ENCODE assay signal across 10 mouse cellular contexts in genomic region chr16:18339866-18340265, GRCm38 (mm10). TPM values are rescaled to one million over a fixed set of nuclear protein-coding genes. Genes with fewer than 3 reads are reported as not detected.
DNase-seq lines count a peak whose midpoint lies in the region; ATAC-seq and TF ChIP-seq lines count a peak whose summit lies in the region.
"Had no signal": no experiment of that assay in that cellular context is flagged by ENCODE, and none has a peak within 500 bp of the region (broad histone marks: within the 10 kb centered on the region; RNA-seq: fewer than 3 reads in every experiment).

No protein-coding gene starts in this region.

- H3K9me3 ChIP-seq in stomach, postnatal 0 days (ENCODE audit: control insufficient read depth, low read length), result no peaks in the 10 kb centered on the region
- H3K9me3 ChIP-seq: midbrain, embryonic 12.5 days had no signal

- 0 out of 2 replicates have a peak, but pooled peaks cover 8% of the 10 kb centered on the region for H3K4me1 ChIP-seq in stomach, postnatal 0 days (replicated peaks; ENCODE audit: control insufficient read depth, insufficient read depth)

- no peak overlapping the region for H3K27ac ChIP-seq in stomach, postnatal 0 days (replicated peaks)
- H3K27ac ChIP-seq: midbrain, embryonic 12.5 days had no signal

- no peak for TF ChIP-seq EP300 in stomach, postnatal 0 days (optimal IDR thresholded peaks at IDR 0.05)

- H3K9ac ChIP-seq in stomach, postnatal 0 days (ENCODE audit: low read length), result no peak overlapping the region
- H3K9ac ChIP-seq: midbrain, embryonic 12.5 days had no signal

- intact Hi-C loops in heart, postnatal 25 days (cut with DNase I), result no loop called here

- peak; percentile 98 for DNase-seq in heart, adult 11 months
- DNase-seq in heart, adult 8-10 months (ENCODE audit: low spot score), result no peak
- peak; percentile 31 for DNase-seq in ovary, postnatal 36 days (ENCODE audit: low spot score)
- DNase-seq in ovary, postnatal 14 days (ENCODE audit: low spot score), result no peak
- DNase-seq in heart, postnatal 25 days (ENCODE audit: low spot score), result peak; percentile 43
- DNase-seq in skeletal muscle tissue, adult 2 months (ENCODE audit: low read depth, low spot score), result peak; percentile 85
- no peak for DNase-seq in stomach, postnatal 0 days (ENCODE audit: low spot score)
- DNase-seq: kidney, postnatal 14 days had no signal

- TF ChIP-seq CTCF in stomach, postnatal 0 days (IDR thresholded peaks at IDR 0.05; ENCODE audit: low read depth), result no peak

- H3K4me2 ChIP-seq in stomach, postnatal 0 days (replicated peaks; ENCODE audit: low read depth), result no peak overlapping the region
- H3K4me2 ChIP-seq: midbrain, embryonic 12.5 days had no signal

- 38% methylated on average over 1 of the region's 1 CpGs for WGBS in stomach, postnatal 0 days

- H3K27me3 ChIP-seq in stomach, postnatal 0 days (ENCODE audit: control insufficient read depth, insufficient read depth, low read length), result no peaks in the 10 kb centered on the region
- H3K27me3 ChIP-seq: midbrain, embryonic 12.5 days had no signal

- H3K4me3 ChIP-seq in stomach, postnatal 0 days (ENCODE audit: low read depth, low read length), result no peak overlapping the region
- H3K4me3 ChIP-seq: midbrain, embryonic 12.5 days had no signal

- no peaks in the 10 kb centered on the region for H3K36me3 ChIP-seq in stomach, postnatal 0 days (ENCODE audit: control insufficient read depth, insufficient read depth, low read length)

- ATAC-seq in stomach, postnatal 0 days (ENCODE audit: low FRiP score, low TSS enrichment), result no peak
- ATAC-seq: activated CD4-positive, CD25-positive, alpha-beta regulatory T cell, adult 4 months had no signal

RNA-seq across cellular contexts. Expression of gene Tango2, which starts 8.0 kb away (rescaled TPM):
- 100 to 1,000 TPM; 184 to 210 (median 190) TPM for total RNA-seq in heart, adult 8-10 months (2022)
- total RNA-seq in heart, postnatal 25 days (2021), result 100 to 1,000 TPM; 147 TPM
- 16.2 and 16.9 TPM in 2 replicates for polyA plus RNA-seq in stomach, postnatal 0 days (2015; fragmentation: Nextera tagmentation; extraction: Ambion mirVana)

RNA-seq across cellular contexts. Expression of gene Arvcf, which starts 8.1 kb away (rescaled TPM):
- total RNA-seq in heart, adult 8-10 months (2022), result 10 to 100 TPM; 12.6 to 20.0 (median 16.2) TPM
- 10 to 100 TPM; 18.6 to 21.7 TPM for total RNA-seq in heart, postnatal 25 days (2021)
- polyA plus RNA-seq in stomach, postnatal 0 days (2015; fragmentation: Nextera tagmentation; extraction: Ambion mirVana), result 7.8 and 8.7 TPM in 2 replicates

RNA-seq across cellular contexts. Expression of gene Dgcr8, which starts 50.8 kb away (rescaled TPM):
- 10 to 100 TPM; 10.8 to 15.7 (median 12.7) TPM for total RNA-seq in heart, adult 8-10 months (2022)
- 10 to 100 TPM; 13.8 to 15.4 TPM for total RNA-seq in heart, postnatal 25 days (2021)
- polyA plus RNA-seq in stomach, postnatal 0 days (2015; fragmentation: Nextera tagmentation; extraction: Ambion mirVana), result 8.1 and 8.4 TPM in 2 replicates

Comparison
In these comparisons a context has a peak if more than half of its experiments do, and no peak if none do; other contexts are left out.
1. DNase-seq: peak in heart, adult 11 months (single experiment), ovary, postnatal 36 days (single experiment), heart, postnatal 25 days (single experiment) and skeletal muscle tissue, adult 2 months (single experiment); none in heart, adult 8-10 months (single experiment), ovary, postnatal 14 days (single experiment) and stomach, postnatal 0 days (single experiment).